Mouse (Mus musculus) G1E (cell line): Measurements from ENCODE around the gene Rmnd5a.

Experiments
- CTCF ChIP-seq: IDR thresholded peaks from 2 replicates; pipeline ENCODE4 v1.5.1; 2012; ENCODE audit warnings: low read depth, low read length, inconsistent platforms, mixed read lengths
- GATA2 ChIP-seq: IDR thresholded peaks from 2 replicates; pipeline ENCODE4 v1.6.1; 2012; ENCODE audit warnings: low read depth, low read length, inconsistent platforms, borderline replicate concordance
- TAL1 ChIP-seq: conservative IDR thresholded peaks from 2 replicates; pipeline ENCODE4 v1.6.1; 2012; ENCODE audit warnings: low read depth, low read length, inconsistent platforms, mixed read lengths

DNA sequence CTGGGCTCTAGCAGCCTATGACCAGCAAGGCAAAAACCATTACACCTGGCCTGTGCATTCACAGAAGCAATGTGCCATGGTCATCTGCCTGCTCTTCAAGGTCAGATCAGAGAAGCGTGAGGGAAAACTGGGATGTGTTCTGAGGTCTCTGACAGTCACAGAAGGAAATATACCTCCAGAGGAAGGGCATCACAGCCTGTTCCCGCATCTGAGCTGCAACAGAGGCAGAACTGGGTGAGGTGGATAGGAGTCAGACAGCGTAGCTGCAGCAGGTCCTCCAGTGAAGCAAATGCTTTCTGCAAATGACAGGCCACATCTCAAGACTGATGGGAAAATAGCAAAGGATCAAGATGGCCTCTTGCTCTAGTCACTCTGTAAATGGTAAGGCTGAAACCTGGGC, 101.5 kb downstream of the Rmnd5a start:
- no peak for TF ChIP-seq CTCF
- TF ChIP-seq GATA2 = no peak
- TF ChIP-seq TAL1 = no peak
